Mouse (Mus musculus): ENCODE results near the gene Gm4301. TPM values are rescaled to one million over a fixed set of nuclear protein-coding genes. Genes with fewer than 3 reads are reported as not detected.
"Not testable (repeated sequence)": the region's sequence is repeated elsewhere in the genome, so short reads cannot be mapped to it uniquely, and the experiment has no call there.

Gene Gm4301
- polyA plus RNA-seq (2012; rRNA removed) = not detected in 2 replicates

GRCm38 (mm10) chr10:100335376-100335775 lies at the start of gene Gm4301:
Gene Gm4301 (plus strand): TSS chr10:100335676.
- WGBS = no CpG with 5 or more reads among the region's 2 CpGs
- H3K27me3 ChIP-seq (ENCODE audit: control insufficient read depth, insufficient read depth, low read length); H3K4me1 ChIP-seq (ENCODE audit: control insufficient read depth, insufficient read depth, low read length); H3K4me3 ChIP-seq (replicated peaks; ENCODE audit: insufficient read depth, low read depth, low read length); H3K27ac ChIP-seq (ENCODE audit: insufficient read depth, low read length); DNase-seq: not testable (repeated sequence)

GRCm38 (mm10) chr10:100296105-100296504 lies 39.4 kb upstream of the Gm4301 start:
- Histone ChIP-seq H3K4me1 (ENCODE audit: control insufficient read depth, insufficient read depth, low read length) (no peaks in the 10 kb centered on the region), H3K4me3 (replicated peaks; ENCODE audit: insufficient read depth, low read depth, low read length) (no peak overlapping the region), H3K27me3 (ENCODE audit: control insufficient read depth, insufficient read depth, low read length) (no peaks in the 10 kb centered on the region), H3K27ac (ENCODE audit: insufficient read depth, low read length) (no peak overlapping the region)
- no peak for TF ChIP-seq CTCF (IDR thresholded peaks at IDR 0.05; ENCODE audit: borderline replicate concordance, insufficient read depth, low read depth, low read length)
- TF ChIP-seq POLR2A (IDR thresholded peaks at IDR 0.05; ENCODE audit: borderline replicate concordance, insufficient read depth, low read length) = no peak
- 77% methylated on average over 2 of the region's 2 CpGs for WGBS
- no peak for DNase-seq

GRCm38 (mm10) chr10:100300106-100300505 lies 35.4 kb upstream of the Gm4301 start:
- H3K4me3 ChIP-seq (replicated peaks; ENCODE audit: insufficient read depth, low read depth, low read length); H3K27me3 ChIP-seq (ENCODE audit: control insufficient read depth, insufficient read depth, low read length); H3K27ac ChIP-seq (ENCODE audit: insufficient read depth, low read length); DNase-seq; H3K4me1 ChIP-seq (ENCODE audit: control insufficient read depth, insufficient read depth, low read length): not testable (repeated sequence)

DNA sequence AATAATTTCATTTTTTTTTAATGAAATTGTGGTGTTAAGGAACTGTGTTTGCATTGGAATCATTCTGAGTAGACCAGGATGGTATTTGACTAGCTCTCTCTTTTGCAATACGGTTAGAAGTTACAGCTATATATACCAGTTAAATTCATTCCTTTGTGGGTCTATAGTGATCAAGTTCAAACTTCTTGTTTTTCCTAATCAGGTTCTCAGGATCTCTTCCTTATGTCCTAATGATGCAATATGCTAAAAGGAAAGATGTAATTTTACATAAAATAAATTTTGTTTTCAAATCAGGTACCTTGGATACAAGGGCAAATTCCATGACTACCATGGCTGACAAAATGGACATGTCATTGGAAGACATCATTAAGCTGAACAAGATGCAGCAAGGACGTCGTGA lies 5.1 kb downstream of the Gm4301 start, which contains the start of gene Gm4302:
Gene Gm4302 (plus strand): TSS at position 301 of the 400 bp plus-strand sequence.
- not testable (repeated sequence) for H3K27ac ChIP-seq (ENCODE audit: insufficient read depth, low read length); H3K4me1 ChIP-seq (ENCODE audit: control insufficient read depth, insufficient read depth, low read length); DNase-seq; H3K4me3 ChIP-seq (replicated peaks; ENCODE audit: insufficient read depth, low read depth, low read length); H3K27me3 ChIP-seq (ENCODE audit: control insufficient read depth, insufficient read depth, low read length)
- WGBS = no CpG with 5 or more reads among the region's 3 CpGs

DNA sequence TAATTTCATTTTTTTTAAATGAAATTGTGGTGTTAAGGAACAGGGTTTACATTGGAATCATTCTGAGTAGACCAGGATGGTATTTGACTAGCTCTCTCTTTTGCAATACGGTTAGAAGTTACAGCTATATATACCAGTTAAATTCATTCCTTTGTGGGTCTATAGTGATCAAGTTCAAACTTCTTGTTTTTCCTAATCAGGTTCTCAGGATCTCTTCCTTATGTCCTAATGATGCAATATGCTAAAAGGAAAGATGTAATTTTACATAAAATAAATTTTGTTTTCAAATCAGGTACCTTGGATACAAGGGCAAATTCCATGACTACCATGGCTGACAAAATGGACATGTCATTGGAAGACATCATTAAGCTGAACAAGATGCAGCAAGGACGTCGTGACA lies 10.2 kb downstream of the Gm4301 start, which contains the start of gene Gm4303:
Gene Gm4303 (plus strand): TSS at position 301 of the 400 bp plus-strand sequence.
- not testable (repeated sequence) for H3K27ac ChIP-seq (ENCODE audit: insufficient read depth, low read length); DNase-seq; H3K4me3 ChIP-seq (replicated peaks; ENCODE audit: insufficient read depth, low read depth, low read length); H3K4me1 ChIP-seq (ENCODE audit: control insufficient read depth, insufficient read depth, low read length); H3K27me3 ChIP-seq (ENCODE audit: control insufficient read depth, insufficient read depth, low read length)
- no CpG with 5 or more reads among the region's 3 CpGs for WGBS

DNA sequence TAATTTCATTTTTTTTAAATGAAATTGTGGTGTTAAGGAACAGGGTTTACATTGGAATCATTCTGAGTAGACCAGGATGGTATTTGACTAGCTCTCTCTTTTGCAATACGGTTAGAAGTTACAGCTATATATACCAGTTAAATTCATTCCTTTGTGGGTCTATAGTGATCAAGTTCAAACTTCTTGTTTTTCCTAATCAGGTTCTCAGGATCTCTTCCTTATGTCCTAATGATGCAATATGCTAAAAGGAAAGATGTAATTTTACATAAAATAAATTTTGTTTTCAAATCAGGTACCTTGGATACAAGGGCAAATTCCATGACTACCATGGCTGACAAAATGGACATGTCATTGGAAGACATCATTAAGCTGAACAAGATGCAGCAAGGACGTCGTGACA lies 15.3 kb downstream of the Gm4301 start, which contains the start of gene Gm4305:
Gene Gm4305 (plus strand): TSS at position 301 of the 400 bp plus-strand sequence.
- no CpG with 5 or more reads among the region's 3 CpGs for WGBS
- DNase-seq; H3K27me3 ChIP-seq (ENCODE audit: control insufficient read depth, insufficient read depth, low read length); H3K27ac ChIP-seq (ENCODE audit: insufficient read depth, low read length); H3K4me1 ChIP-seq (ENCODE audit: control insufficient read depth, insufficient read depth, low read length); H3K4me3 ChIP-seq (replicated peaks; ENCODE audit: insufficient read depth, low read depth, low read length): not testable (repeated sequence)

- 75% methylated on average over 2 of the region's 2 CpGs for WGBS
- not testable (repeated sequence) for H3K27me3 ChIP-seq (ENCODE audit: control insufficient read depth, insufficient read depth, low read length); H3K4me1 ChIP-seq (ENCODE audit: control insufficient read depth, insufficient read depth, low read length); H3K27ac ChIP-seq (ENCODE audit: insufficient read depth, low read length); H3K4me3 ChIP-seq (replicated peaks; ENCODE audit: insufficient read depth, low read depth, low read length)
- DNase-seq = peak; percentile 0 to 15
Measured at GRCm38 (mm10) chr10:100356841-100357240, 21.4 kb downstream of the Gm4301 start.

DNA sequence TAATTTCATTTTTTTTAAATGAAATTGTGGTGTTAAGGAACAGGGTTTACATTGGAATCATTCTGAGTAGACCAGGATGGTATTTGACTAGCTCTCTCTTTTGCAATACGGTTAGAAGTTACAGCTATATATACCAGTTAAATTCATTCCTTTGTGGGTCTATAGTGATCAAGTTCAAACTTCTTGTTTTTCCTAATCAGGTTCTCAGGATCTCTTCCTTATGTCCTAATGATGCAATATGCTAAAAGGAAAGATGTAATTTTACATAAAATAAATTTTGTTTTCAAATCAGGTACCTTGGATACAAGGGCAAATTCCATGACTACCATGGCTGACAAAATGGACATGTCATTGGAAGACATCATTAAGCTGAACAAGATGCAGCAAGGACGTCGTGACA lies 25.6 kb downstream of the Gm4301 start, which contains the start of gene Gm4307:
Gene Gm4307 (plus strand): TSS at position 301 of the 400 bp plus-strand sequence.
- not testable (repeated sequence) for H3K27me3 ChIP-seq (ENCODE audit: control insufficient read depth, insufficient read depth, low read length); DNase-seq; H3K4me3 ChIP-seq (replicated peaks; ENCODE audit: insufficient read depth, low read depth, low read length); H3K27ac ChIP-seq (ENCODE audit: insufficient read depth, low read length); H3K4me1 ChIP-seq (ENCODE audit: control insufficient read depth, insufficient read depth, low read length)
- WGBS = no CpG with 5 or more reads among the region's 3 CpGs

- not testable (repeated sequence) for H3K4me1 ChIP-seq (ENCODE audit: control insufficient read depth, insufficient read depth, low read length); H3K27ac ChIP-seq (ENCODE audit: insufficient read depth, low read length); DNase-seq; H3K4me3 ChIP-seq (replicated peaks; ENCODE audit: insufficient read depth, low read depth, low read length); H3K27me3 ChIP-seq (ENCODE audit: control insufficient read depth, insufficient read depth, low read length)
- no CpG with 5 or more reads among the region's 2 CpGs for WGBS
Measured at GRCm38 (mm10) chr10:100382460-100382859, 47.0 kb downstream of the Gm4301 start, which contains the start of gene Gm4312. Gene Gm4312 (minus strand): TSS chr10:100382560.

Other genes with a start within 250 kb of the Gm4301 start
- not detected in 2 replicates for gene Gm4302, start 5.2 kb downstream of the Gm4301 start, polyA plus RNA-seq (2012; rRNA removed)
- gene Gm4303, start 10.3 kb downstream of the Gm4301 start, polyA plus RNA-seq (2012; rRNA removed) = not detected in 2 replicates
- not detected in 2 replicates for gene Gm4305, start 15.4 kb downstream of the Gm4301 start, polyA plus RNA-seq (2012; rRNA removed)
- gene Gm4307, start 25.7 kb downstream of the Gm4301 start, polyA plus RNA-seq (2012; rRNA removed) = not detected in 2 replicates
- not detected in 2 replicates for gene Gm4312, start 46.9 kb downstream of the Gm4301 start, polyA plus RNA-seq (2012; rRNA removed)
- gene Tmtc3, start 151.7 kb downstream of the Gm4301 start, polyA plus RNA-seq (2012; rRNA removed) = 7.7 and 8.2 TPM in 2 replicates
- gene Cep290, start 151.9 kb downstream of the Gm4301 start, polyA plus RNA-seq (2012; rRNA removed) = 7.5 and 8.1 TPM in 2 replicates